Mouse (Mus musculus) granulocyte monocyte progenitor cell, adult 5-6 weeks (primary cell): ENCODE measurements around the gene Chst1. TPM values are rescaled to one million over a fixed set of nuclear protein-coding genes. Genes with fewer than 3 reads are reported as not detected.

Experiments
- ATAC-seq: replicated peaks from 2 replicates; pipeline ENCODE4 v1.8.0; 2016; ENCODE audit warnings: mild to moderate bottlenecking, moderate TSS enrichment, inconsistent platforms; ENCODE audit not compliant: poor library complexity, severe bottlenecking
- total RNA-seq, 2 experiments: library from RNA; stranded (forward) in 1 of 2; stranded (reverse) in 1 of 2; fragments of 200-712, 200-1000 nt in 1 of 2; fragments of >200 nt in 1 of 2; fragmentation: Nextera tagmentation in 1 of 2; gene quantifications; 2 replicates each; pipeline ENCODE4 v1.2.3; 2014 to 2017

The Chst1 gene
- total RNA-seq (2014; fragmentation: Nextera tagmentation) (0.21 TPM in 1 of 2 replicates, not detected in the other), total RNA-seq (2017) (0.13 TPM in 1 of 2 replicates, not detected in the other)

DNA sequence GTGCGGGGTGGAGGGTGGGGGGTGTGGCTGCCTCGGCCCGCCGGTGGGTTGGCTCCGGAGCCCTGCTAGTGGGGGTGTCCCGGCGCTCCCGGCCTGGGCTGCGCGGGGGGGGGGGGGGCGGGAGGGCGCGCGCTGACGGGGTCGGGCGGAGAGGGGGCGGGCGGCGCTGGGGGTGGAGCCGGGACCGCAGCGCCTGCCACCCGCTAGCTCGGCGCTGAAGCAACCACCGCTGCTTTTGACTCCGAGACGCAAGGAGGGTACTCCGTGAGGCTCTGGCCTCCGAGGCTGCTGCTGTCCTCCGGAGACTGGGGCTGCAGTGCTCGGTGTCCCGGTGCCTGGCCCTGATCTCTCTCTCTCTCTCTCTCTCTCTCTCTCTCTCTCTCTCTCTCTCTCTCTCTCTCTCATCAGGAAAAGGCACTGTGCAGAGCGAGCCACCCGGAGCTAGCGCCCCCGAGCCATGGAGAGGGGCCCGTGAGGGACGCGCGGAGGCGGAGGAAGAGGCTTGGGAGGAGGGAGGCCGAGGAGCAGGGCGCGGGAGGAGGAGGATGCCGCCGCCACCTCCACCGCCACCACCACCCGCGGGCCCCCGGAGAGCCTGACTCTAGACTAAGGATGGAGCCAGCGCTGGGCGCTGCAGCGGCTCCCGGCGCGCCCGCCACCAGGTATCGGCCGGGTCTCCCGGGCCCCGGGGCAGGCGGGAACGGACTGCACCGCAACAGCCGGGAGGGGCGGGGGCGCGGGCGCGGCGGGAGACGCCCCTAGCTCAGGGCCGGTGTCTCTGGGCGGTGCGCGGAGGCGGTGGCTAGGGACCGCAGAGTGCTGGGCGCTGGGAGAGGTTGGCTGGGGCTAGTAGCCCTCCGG is at the start of gene Chst1:
Chst1 (plus strand) TSS at position 221 of the 861 bp plus-strand sequence.
- peak; percentile 38 for ATAC-seq

DNA sequence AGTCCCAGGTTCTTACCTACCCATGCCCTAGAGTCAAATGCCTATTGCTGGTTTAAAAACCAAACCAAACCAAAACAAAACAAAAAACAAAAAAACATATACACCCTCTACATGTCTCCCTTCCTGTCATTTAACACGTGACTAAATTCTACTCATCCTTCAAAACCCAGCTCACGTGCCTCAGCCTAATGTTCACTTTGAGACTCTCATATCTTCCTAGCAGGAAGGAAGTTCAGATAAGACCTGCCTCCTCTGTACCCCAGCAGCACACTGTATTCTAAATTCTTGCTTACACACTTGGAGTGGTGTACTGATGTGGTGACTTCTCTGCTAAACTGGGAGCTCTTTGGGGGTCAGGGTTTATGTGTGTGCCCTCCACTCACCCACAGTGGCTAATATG is 49.5 kb upstream of the Chst1 start:
- no peak for ATAC-seq

DNA sequence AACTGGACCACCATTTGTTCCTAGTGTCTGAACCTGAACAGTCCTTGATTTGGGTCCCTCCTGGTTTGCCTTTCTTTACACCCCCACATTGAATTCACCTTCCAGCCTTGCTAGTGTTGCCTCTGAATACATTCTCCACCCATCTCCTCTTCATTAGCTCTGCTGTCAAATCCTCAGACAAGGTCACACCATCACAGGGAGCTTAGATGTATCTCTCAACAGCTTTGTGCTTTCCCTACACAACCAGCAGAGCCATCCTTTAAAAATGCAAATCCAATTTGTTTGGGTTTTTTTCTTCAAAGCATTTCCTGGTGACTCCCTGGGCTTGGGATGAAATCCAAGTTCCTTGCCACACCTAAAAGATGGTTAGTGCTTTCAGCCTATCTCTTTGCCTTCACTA is 45.0 kb upstream of the Chst1 start:
- ATAC-seq: no peak

DNA sequence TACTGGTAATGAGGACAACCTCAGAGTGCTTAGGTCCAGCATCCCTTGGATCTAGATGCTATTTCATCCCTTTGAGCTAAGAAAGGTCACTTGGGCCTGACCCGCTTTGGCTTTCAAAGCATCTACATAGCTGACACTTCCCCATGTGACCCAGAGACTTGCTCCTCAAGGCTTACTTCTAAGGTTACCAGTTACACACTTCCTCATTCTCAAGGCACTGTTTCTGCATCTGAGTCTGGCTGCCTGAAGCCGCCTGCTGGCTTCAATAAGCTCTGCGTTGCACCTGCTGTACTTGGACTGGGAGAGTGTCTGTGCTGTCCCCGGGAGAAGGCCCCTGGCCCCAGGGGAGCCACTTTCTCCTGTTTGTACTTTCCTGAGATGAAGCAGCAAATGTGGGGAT is 36.6 kb upstream of the Chst1 start:
- peak; percentile 89 for ATAC-seq

DNA sequence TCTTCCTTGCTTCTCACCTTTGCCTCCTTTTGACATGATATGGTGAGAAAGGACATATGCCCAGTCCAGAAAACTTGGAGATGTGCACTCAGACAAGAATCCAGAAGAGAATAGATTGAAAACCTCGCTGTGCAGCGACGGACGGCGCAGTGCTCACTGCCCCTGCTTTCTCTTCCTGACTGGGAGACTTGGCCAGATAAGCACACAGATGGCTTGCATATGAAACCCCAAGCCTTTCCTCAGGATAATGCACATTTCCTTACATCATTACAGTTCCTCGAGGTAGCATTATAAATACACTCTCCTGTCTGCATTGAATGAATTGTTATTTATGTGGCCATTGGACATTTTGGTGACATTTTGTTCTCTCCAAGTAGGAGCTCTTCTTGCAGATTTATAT is 28.9 kb upstream of the Chst1 start:
- no peak for ATAC-seq

DNA sequence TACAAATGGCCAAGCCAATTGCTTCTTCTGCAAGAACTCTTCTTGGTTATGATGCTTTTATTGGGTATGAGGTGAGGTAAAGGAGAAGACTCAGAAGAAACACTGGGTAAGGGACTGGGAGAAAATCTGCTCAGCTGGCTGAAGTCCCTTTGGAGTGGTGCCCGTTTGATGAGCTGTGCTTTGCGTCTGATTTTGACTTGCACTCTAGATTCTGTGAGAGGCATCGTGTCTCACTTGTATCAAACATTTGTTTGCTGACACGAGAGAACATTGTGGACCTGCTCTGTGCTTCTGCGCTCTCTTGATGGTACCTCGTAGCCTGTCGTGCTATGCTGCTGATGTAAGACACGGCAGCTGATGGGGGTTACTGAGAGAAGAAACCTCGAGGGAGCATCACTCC is 21.7 kb upstream of the Chst1 start:
- no peak for ATAC-seq

DNA sequence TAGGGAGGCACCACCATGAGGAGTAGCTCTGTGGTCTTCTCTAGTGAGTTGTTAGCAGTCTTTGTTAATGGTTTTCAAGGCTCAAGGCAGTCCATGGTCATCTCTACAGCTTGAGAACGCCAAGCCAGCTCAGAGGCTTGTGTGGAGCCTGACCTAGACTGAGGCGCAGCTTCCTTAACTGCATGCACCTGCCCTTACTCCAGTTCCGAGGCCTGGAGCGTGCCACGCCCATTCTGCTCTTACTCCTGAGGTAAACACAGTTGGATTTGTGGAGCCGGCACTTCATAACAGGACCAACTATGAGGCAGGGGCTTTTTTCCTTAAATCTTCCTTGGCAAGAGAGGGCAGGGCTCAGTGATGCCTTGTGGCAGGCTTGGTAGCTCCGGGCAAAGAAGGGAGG is 18.2 kb upstream of the Chst1 start:
- no peak for ATAC-seq

DNA sequence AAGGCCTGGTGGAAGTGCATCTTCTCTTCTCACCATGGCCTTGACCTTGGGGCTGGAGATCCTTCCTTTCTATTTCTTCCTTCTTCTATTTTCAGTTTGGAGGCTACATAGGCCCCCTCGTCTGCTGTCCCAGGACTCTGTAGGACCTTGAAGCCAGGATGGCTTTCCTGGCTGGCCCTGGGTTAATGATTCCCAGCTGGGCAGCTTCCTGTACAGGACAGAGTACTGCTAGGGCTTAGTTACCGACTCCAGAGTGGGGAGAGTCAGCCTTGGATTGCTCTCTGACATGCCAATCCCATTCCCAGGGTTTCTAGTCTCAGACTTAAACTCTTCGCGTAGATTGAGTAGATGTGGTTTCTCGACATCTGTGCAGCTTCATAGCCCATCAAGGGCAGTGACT is 16.9 kb upstream of the Chst1 start:
- no peak for ATAC-seq

DNA sequence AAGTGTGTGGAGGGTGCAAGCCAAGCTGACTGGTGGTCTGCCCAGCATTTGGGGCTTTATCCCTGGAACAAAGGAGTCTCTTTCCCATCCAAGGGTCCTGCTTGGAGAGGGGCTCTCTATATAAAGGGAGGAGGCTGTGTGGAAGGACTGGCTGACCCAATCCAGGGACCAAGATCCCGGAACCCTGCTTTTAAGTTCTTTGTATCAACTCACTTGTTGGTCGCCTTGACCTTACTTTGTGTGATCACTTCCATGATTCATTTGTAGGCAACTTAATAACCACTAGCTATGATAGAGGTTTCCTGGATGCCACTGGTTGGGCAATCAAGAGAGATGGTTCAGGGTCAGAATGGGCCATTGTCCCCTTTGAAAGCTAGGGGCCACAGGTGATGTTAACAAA is 11.7 kb upstream of the Chst1 start:
- ATAC-seq: no peak

DNA sequence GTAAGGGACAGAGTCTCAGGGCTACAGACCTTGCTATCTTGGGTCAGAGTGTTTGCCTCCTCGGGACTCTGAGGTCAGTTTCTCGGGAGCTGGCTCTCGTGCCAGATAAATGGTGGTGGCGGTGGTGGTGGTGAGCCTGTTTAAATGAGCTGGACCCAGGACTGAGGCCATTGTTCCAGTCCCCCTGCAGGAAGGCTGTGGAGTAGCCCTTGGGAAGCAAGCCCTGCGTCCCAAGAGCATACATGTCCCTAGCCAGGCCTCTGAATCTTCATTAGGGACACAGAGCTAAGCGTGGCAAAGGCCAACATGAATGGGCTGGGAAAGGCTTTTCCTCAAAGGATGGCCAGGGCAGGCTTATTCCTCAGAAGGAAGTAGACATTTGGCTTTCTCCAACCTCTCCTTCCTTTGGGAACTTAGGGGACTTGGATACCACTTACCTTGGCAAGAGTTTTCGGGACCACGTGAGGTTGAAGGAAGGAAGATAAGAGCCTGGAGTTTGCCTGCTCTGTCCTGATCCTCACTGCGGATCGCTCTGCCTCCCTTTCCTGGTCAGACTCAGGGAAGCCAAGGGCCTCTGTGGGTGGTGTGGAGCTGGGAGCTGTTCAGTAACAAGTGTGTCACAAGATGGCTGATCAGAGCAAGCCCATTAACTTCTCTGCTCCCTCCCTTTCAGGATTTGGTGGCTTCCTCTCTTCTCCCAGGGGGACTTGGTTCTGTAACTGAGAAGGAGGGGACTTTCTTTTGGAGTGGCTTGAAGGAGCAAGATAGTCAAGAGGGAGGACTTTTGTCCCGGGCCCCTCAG is 4.4 kb upstream of the Chst1 start:
- ATAC-seq: no peak

DNA sequence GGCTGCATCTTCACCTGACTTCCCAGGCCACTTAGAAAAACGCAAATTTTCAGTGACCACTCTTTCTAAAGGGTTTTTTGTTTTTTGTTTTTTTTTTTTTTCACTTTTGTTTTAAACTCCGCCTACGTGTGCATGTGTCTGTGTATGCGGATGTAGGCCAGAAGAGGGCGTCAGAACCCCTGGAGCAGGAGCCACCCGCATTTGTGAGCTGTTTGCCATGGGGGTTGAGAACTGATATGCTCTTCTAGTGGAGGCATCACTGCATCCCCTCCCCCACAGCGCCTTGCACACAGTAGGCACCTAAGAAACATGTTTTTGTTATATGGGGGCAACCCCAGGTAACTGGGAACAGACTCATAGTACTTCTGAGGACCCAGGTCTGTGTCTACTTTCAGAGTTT is 2.2 kb upstream of the Chst1 start:
- ATAC-seq: no peak

DNA sequence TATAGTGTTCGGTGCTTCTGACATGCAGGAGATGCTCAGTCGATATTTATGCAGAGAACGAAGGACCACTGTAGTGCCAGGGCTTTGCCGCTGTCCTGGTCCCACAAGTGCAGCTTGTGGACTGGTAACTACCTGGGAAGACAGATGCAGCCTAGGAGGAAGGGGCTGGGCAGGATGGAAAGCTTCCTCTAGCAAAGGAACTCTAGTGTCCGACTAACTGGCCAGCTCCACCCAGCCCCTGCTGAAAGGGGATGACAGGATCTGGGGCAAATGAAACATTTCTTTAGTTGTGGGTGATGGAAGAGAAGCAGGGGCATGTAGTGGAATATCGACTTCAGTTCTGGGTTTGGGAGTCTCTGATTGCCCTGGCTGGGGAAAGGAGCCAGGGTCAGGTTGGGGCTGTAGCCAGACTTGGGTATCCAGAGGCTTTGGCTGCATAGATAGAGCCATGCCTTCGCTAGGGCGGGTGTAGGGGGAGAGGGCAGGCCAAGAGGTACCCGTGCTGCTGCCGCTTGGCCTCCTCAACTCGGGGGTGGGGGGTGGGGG is 493 bp upstream of the Chst1 start:
- ATAC-seq: no peak

DNA sequence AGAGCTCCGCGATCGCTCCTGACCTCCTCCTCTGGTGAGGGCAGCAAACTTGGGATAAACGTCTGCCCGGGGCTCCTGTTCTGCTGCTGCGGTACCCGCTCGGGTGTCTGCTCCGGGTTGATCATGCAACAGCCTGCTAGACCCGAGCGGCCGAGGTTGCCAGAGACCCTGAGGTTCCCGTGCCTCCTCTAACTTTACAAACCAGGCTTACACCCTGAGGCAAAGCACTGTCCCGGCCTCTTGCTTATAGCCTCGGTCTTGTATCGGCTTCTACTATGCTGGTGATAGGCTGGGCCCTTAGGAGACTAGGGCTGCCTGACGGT is 802 bp downstream of the Chst1 start:
- ATAC-seq: no peak

DNA sequence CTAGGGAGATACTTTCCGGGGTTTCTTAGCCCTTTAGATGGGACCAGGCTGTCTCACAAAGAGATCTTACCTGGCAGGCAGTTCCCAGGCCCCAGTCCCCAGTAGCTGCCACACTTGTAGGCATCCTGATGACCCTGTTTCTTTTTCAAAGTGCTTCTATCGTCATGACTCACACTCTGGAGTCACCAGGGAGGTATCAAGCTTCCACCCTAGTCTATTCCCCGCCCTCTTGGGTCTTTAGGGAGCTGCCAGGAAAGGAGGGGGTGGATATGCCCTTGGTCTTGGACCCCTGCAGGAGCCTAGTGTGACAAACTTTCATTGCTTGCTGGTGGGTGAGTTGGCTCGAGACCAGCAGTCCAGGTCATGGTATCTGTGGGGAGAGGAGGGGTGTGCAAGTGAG is 1.7 kb downstream of the Chst1 start:
- ATAC-seq: no peak

DNA sequence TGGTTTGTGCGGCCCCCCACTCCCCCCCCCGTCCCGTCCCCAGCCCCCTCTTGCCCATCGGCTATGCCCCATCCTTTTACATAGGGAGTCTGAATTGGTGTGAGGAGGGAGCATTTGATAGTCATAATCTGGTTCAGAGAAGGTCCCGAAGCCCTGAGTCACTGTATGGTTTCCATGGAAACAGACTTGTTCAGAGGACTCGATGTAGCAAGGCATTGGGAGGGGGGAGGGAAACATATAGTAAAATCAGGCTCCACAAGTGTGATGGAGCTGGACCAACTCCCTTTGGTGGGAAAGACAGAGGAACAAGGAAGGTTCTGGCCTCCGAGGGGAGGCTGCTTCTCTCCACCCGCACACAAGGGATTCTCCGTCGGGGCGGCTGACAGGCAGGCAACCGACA is 2.6 kb downstream of the Chst1 start:
- ATAC-seq: no peak

DNA sequence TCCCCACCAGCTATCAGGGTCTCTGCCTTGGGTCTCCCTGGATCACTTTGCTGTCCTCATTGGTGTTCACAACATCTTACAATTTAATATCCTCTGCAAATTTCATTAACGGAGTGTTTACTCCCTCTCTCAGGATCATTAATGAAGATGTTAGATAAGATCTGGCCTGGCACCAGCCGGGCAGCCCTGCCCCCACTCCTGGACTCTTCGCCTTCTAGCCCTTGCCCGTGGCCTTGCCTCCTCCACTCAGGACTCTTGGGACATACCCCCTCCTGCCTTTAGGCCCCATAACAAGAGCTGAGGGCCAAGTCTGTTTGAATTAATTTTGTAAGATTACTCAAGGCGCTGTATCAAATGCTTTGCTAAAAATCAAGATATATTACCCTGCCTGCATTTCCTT is 4.1 kb downstream of the Chst1 start:
- ATAC-seq: no peak

DNA sequence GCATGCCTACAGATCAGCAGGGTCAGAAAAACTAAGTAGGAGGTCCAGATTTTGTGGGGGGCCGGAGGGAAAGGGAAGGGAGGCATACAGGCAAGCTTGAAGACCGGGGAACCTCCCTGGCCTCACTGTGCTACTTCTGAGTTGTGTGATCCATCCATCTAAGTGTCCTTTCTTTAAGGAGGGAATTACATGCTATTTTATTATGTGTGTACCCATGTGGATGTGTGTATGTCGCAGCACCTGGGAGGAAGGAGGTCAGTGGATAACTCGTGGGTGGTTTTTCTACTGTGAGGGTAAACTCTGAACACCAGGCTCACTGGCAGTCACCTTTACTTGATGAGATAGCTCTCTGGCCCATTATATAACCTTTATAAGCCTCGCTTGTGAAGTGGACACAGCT is 5.1 kb downstream of the Chst1 start:
- ATAC-seq: no peak

DNA sequence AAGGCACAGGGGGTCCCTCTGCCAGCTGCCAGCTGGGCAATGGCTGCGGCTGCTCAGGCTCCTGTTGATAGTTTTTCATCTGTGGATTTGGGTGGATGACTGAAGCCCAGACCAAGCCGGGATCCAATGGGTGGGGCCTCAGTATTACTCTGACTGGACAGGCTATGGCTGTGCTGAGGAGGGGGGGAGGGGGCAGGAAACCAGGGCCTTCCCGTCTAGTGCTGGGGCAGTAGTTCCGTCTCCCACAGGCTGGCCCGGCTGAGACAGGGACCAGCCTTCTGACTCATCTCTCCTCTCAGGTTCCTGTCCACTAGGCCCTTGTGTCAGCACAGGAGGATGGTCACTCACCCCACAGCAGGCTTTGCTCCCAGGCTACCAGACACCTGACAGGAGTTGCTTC is 6.5 kb downstream of the Chst1 start:
- ATAC-seq: peak; percentile 20; the same call in 1 of the 2 replicates

DNA sequence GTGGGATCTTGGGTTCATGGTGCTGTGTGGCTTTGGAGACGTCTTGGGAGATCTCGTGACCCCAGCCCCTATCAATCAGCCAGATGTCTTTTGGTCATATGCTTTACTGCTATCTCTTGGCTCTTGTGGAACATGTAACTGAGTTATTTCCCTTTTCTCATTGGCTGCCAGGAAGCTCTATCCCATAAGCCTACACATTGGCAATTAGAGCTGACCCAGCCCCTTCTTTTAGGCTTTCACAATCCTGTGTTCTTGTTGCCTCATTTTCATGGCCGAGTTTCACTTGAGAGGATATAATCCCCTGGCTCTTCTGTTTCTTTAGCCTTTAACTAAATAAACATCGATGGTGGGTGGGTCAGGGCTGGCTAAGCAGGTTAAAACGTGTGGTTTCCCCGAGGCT is 7.6 kb downstream of the Chst1 start:
- peak; percentile 60 for ATAC-seq

DNA sequence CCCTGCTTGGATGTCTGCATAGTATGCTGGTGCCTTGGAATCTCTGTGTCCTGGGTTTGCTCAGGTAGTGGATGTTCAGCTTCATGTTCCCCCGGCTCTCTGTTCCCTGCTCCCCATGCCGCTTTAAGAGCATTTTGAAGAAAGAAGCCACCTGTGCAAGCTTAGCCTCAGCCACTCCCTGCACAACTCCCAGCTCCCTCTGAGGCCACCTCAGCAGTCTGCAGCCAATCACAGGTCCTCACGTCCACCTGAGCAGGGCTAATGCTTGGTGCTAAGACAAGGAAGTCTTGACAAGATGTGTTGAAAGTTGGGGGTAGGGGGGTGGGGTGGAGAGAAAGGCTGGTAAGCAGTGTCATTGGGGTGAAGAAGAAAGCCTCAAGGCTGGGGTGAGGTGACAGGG is 8.1 kb downstream of the Chst1 start:
- ATAC-seq: 0 out of 2 replicates have a peak, but pooled peaks have one; percentile 1

DNA sequence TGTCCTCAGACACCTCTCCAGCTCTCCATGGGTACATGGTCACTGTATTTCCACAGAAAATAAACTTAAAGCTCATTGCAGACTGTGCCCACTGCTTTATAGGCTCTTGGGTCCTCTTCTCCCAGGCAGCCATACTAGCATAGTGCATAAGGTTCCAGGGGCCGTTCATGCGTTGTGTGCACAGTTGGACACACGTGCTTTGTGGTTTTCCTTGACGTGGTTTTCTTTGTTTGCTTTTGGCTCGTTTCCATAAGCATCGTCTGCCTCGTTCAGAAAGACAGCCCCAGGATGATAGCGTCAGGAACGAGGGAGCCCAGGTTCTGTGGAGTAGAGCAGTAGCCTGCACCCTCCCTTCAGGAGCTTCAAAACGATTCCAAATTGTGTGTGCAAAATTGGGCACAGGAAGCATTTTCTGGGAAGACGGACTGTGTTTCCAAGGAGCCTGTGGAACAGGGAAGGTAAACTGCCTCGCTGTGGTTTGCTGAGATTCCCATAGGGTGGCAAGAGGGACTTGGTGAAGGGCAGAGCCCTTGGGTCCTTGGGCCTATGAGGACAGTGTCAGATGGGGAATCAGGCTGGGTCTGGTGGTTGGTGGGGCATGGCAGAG is 8.6 kb downstream of the Chst1 start:
- ATAC-seq: no peak
